ENCODE assay signal across 8 mouse cellular contexts in genomic region chr3:158031371-158031925, GRCm38 (mm10). TPM values are rescaled to one million over a fixed set of nuclear protein-coding genes. Genes with fewer than 3 reads are reported as not detected.
DNase-seq lines count a peak whose midpoint lies in the region; ATAC-seq lines count a peak whose summit lies in the region.

No protein-coding gene starts in this region.

- H3K27me3 ChIP-seq in intestine, embryonic 14.5 days (replicated peaks; ENCODE audit: control insufficient read depth, insufficient read depth, low read length): no peaks in the 10 kb centered on the region

- intact Hi-C loops in left cerebral cortex, postnatal 14 days (cut with DNase I): no loop called here

- peak overlapping the region; percentile 90 for H3K4me3 ChIP-seq in intestine, embryonic 14.5 days (ENCODE audit: low read depth, low read length)

- no peaks in the 10 kb centered on the region for H3K9me3 ChIP-seq in intestine, embryonic 14.5 days (ENCODE audit: control insufficient read depth, low read length)

- H3K27ac ChIP-seq in intestine, embryonic 14.5 days (ENCODE audit: low read depth): peak overlapping the region; percentile 97

- H3K36me3 ChIP-seq in intestine, embryonic 14.5 days (ENCODE audit: control insufficient read depth, insufficient read depth, low read length): peaks cover 15% of the 10 kb centered on the region

- H3K9ac ChIP-seq in intestine, embryonic 14.5 days (ENCODE audit: low read length): peak overlapping the region; percentile 96

- peak overlapping the region; percentile 81 for H3K4me2 ChIP-seq in intestine, embryonic 14.5 days (ENCODE audit: low read length)

- WGBS in intestine, embryonic 14.5 days: under 1% methylated on average over 55 of the region's 61 CpGs

- peaks cover 19% of the 10 kb centered on the region for H3K4me1 ChIP-seq in intestine, embryonic 14.5 days (replicated peaks; ENCODE audit: control insufficient read depth, insufficient read depth, low read length)

- DNase-seq in adrenal gland, adult 2 months: peak; percentile 92
- peak; percentile 96 for DNase-seq in embryo, embryonic 11 days
- peak; percentile 76 for DNase-seq in gastrocnemius, postnatal 25 days
- peak; percentile 94 for DNase-seq in intestine, embryonic 14.5 days (ENCODE audit: low spot score)
- DNase-seq in left cerebral cortex, postnatal 14 days (ENCODE audit: low spot score in 2 of 2): peak; percentile 92 to 94
- DNase-seq in right cerebral cortex, postnatal 14 days: peak; percentile 93
- peak; percentile 89 for DNase-seq in urinary bladder, postnatal 25 days (ENCODE audit: low spot score)

- peak; percentile 88 for ATAC-seq in intestine, embryonic 14.5 days (replicated peaks; ENCODE audit: low FRiP score, low TSS enrichment, low read depth)
- peak; percentile 73 for ATAC-seq in megakaryocyte-erythroid progenitor cell, adult 5-6 weeks (replicated peaks; ENCODE audit: low FRiP score, low TSS enrichment, poor library complexity, severe bottlenecking)

RNA-seq across cellular contexts. Expression of gene Srsf11, which starts 5.0 kb away (rescaled TPM):
- total RNA-seq in adrenal gland, adult 2 months (2021): 100 to 1,000 TPM; 115 to 185 TPM
- polyA plus RNA-seq in adrenal gland, adult 2 months (2012; rRNA removed): 260 and 273 TPM in 2 replicates
- total RNA-seq in gastrocnemius, postnatal 25 days (2021): 10 to 100 TPM; 42.1 to 46.4 TPM
- polyA plus RNA-seq in intestine, embryonic 14.5 days (2014; fragmentation: Nextera tagmentation; extraction: Ambion mirVana): 276 and 295 TPM in 2 replicates
- 100 to 1,000 TPM; 156 to 159 TPM for total RNA-seq in left cerebral cortex, postnatal 14 days (2021)
- 271 and 287 TPM in 2 replicates for total RNA-seq in megakaryocyte-erythroid progenitor cell, adult 5-6 weeks (2014; fragmentation: Nextera tagmentation)
- total RNA-seq in megakaryocyte-erythroid progenitor cell, adult 5-6 weeks (2017): 372 and 379 TPM in 2 replicates

RNA-seq across cellular contexts. Expression of gene Lrrc40, which starts 5.0 kb away (rescaled TPM):
- total RNA-seq in adrenal gland, adult 2 months (2021): 10 to 100 TPM; 26.7 to 34.9 TPM
- polyA plus RNA-seq in adrenal gland, adult 2 months (2012; rRNA removed): 1.3 and 1.4 TPM in 2 replicates
- total RNA-seq in gastrocnemius, postnatal 25 days (2021): 1 to 10 TPM; 6.4 to 7.0 TPM
- 57.7 and 69.4 TPM in 2 replicates for polyA plus RNA-seq in intestine, embryonic 14.5 days (2014; fragmentation: Nextera tagmentation; extraction: Ambion mirVana)
- total RNA-seq in left cerebral cortex, postnatal 14 days (2021): 10 to 100 TPM; 26.8 to 29.0 TPM
- 23.6 and 42.2 TPM in 2 replicates for total RNA-seq in megakaryocyte-erythroid progenitor cell, adult 5-6 weeks (2014; fragmentation: Nextera tagmentation)
- total RNA-seq in megakaryocyte-erythroid progenitor cell, adult 5-6 weeks (2017): 37.3 and 46.6 TPM in 2 replicates

Comparison
In these comparisons a context has a peak if more than half of its experiments do, and no peak if none do; other contexts are left out.
1. Peak in every context shown above with its lines: DNase-seq, ATAC-seq, H3K4me3 ChIP-seq and H3K27ac ChIP-seq.